ENCODE assay signal across 9 mouse cellular contexts in the genomic region with DNA sequence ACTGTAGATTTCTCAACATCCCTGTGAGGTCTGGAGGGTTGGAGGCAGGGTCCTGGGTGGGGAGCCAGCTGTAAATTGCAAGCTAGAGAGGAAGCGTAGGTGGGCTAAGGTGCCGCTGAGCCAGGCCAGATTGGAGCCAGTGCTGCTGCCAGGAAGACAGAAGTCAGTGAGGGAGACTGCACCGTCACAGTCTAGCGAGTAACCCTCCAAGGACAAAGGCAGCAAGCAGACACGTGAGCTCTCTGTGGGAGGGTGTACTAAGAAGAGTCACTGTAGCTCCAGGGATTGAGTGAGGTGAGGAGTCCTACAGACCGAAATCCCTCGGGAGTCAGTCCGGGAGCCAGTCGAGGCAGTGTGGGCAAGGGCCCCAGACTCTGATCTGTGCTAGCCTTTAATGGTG. TPM values are rescaled to one million over a fixed set of nuclear protein-coding genes. Genes with fewer than 3 reads are reported as not detected.
A peak's percentile ranks its signal among the peaks of the same experiment; 100 is the strongest.
DNase-seq lines count a peak whose midpoint lies in the region; ATAC-seq and TF ChIP-seq lines count a peak whose summit lies in the region.
"Had no signal": no experiment of that assay in that cellular context is flagged by ENCODE, and none has a peak within 500 bp of the region (broad histone marks: within the 10 kb centered on the region; RNA-seq: fewer than 3 reads in every experiment).

No protein-coding gene starts in this region.

- no peak for TF ChIP-seq CTCF in left cerebral cortex, adult 2 months (IDR thresholded peaks at IDR 0.05)

- peak overlapping the region; percentile 76 for H3K27ac ChIP-seq in left cerebral cortex, adult 2 months
- H3K27ac ChIP-seq in kidney, embryonic 14.5 days (ENCODE audit: low read depth, low read length), result no peak overlapping the region
- H3K27ac ChIP-seq in intestine, embryonic 15.5 days, result no peak overlapping the region

- 48% methylated on average over 9 of the region's 9 CpGs for WGBS in kidney, embryonic 14.5 days
- 87% methylated on average over 9 of the region's 9 CpGs for WGBS in intestine, embryonic 15.5 days

- no peak overlapping the region for H3K4me2 ChIP-seq in kidney, embryonic 14.5 days (replicated peaks; ENCODE audit: low read depth, low read length)
- H3K4me2 ChIP-seq in intestine, embryonic 15.5 days (replicated peaks), result no peak overlapping the region

- intact Hi-C loops in left cerebral cortex, adult 2 months (cut with DNase I), result no loop called here
- intact Hi-C loops in left cerebral cortex, postnatal 4 days (cut with DNase I), result no loop called here

- peak; percentile 16; the same call in 1 of the 2 replicates for ATAC-seq in kidney, embryonic 14.5 days (ENCODE audit: low FRiP score, low TSS enrichment)
- no peak for ATAC-seq in intestine, embryonic 15.5 days

- no peak overlapping the region for H3K4me3 ChIP-seq in left cerebral cortex, adult 2 months
- H3K4me3 ChIP-seq in kidney, embryonic 14.5 days (ENCODE audit: low read length), result no peak overlapping the region
- H3K4me3 ChIP-seq in intestine, embryonic 15.5 days (replicated peaks), result no peak overlapping the region

- DNase-seq in left cerebral cortex, adult 2 months (ENCODE audit: extremely low spot score in 1 of 2, low spot score in 2 of 2), result no peak
- no peak for DNase-seq in left cerebral cortex, postnatal 4 days
- peak; percentile 74 for DNase-seq in adrenal gland, postnatal 14 days
- peak; percentile 59 for DNase-seq in cerebellum, adult 9-11 months
- no peak for DNase-seq in MN1 (ENCODE audit: low spot score)
- no peak for DNase-seq in adipocyte (ENCODE audit: low spot score)
- DNase-seq: lung, postnatal 36 days had no signal

- peaks cover 6% of the 10 kb centered on the region; the same call in 1 of the 2 replicates for H3K9me3 ChIP-seq in kidney, embryonic 14.5 days (ENCODE audit: control insufficient read depth, low read length)
- no peaks in the 10 kb centered on the region for H3K9me3 ChIP-seq in intestine, embryonic 15.5 days

- H3K27me3 ChIP-seq in kidney, embryonic 14.5 days (ENCODE audit: control insufficient read depth, insufficient read depth, low read length), result no peaks in the 10 kb centered on the region
- H3K27me3 ChIP-seq in intestine, embryonic 15.5 days (replicated peaks), result no peaks in the 10 kb centered on the region

- peaks cover 23% of the 10 kb centered on the region for H3K4me1 ChIP-seq in kidney, embryonic 14.5 days (ENCODE audit: control insufficient read depth, insufficient read depth, low read length)
- H3K4me1 ChIP-seq in intestine, embryonic 15.5 days (replicated peaks), result peaks cover 25% of the 10 kb centered on the region

- H3K36me3 ChIP-seq in kidney, embryonic 14.5 days (ENCODE audit: control insufficient read depth, insufficient read depth, low read length), result peaks cover 16% of the 10 kb centered on the region; the same call in 1 of the 2 replicates
- H3K36me3 ChIP-seq in intestine, embryonic 15.5 days, result 0 out of 2 replicates have a peak, but pooled peaks cover 7% of the 10 kb centered on the region

- H3K9ac ChIP-seq in kidney, embryonic 14.5 days (ENCODE audit: low read depth, low read length), result 0 out of 2 replicates have a peak overlapping the region, but pooled peaks have one; percentile 28
- H3K9ac ChIP-seq in intestine, embryonic 15.5 days, result no peak overlapping the region

RNA-seq across cellular contexts. Expression of gene Mnt, which starts 10.6 kb away (rescaled TPM):
- 10 to 100 TPM; 32.4 to 37.3 TPM for total RNA-seq in left cerebral cortex, adult 2 months (2021)
- total RNA-seq in left cerebral cortex, postnatal 4 days (2021), result 10 to 100 TPM; 36.7 to 36.8 TPM
- total RNA-seq in adrenal gland, postnatal 14 days (2021), result 22.8 and 29.9 TPM in 2 replicates
- 4.9 and 6.6 TPM in 2 replicates for polyA plus RNA-seq in kidney, embryonic 14.5 days (2014; fragmentation: Nextera tagmentation; extraction: Ambion mirVana)
- 4.8 and 5.0 TPM in 2 replicates for polyA plus RNA-seq in intestine, embryonic 15.5 days (2015; fragmentation: Nextera tagmentation; extraction: Ambion mirVana)

RNA-seq across cellular contexts. Expression of gene Sgsm2, which starts 55.5 kb away (rescaled TPM):
- 10 to 100 TPM; 83.1 to 94.5 TPM for total RNA-seq in left cerebral cortex, adult 2 months (2021)
- 10 to 100 TPM; 65.3 to 72.8 TPM for total RNA-seq in left cerebral cortex, postnatal 4 days (2021)
- 21.3 and 22.4 TPM in 2 replicates for total RNA-seq in adrenal gland, postnatal 14 days (2021)
- 4.4 and 5.7 TPM in 2 replicates for polyA plus RNA-seq in kidney, embryonic 14.5 days (2014; fragmentation: Nextera tagmentation; extraction: Ambion mirVana)
- polyA plus RNA-seq in intestine, embryonic 15.5 days (2015; fragmentation: Nextera tagmentation; extraction: Ambion mirVana), result 5.1 TPM in 2 replicates

RNA-seq across cellular contexts. Expression of gene Tsr1, which starts 56.5 kb away (rescaled TPM):
- 10 to 100 TPM; 28.2 to 34.0 TPM for total RNA-seq in left cerebral cortex, adult 2 months (2021)
- total RNA-seq in left cerebral cortex, postnatal 4 days (2021), result 10 to 100 TPM; 37.7 to 42.4 TPM
- total RNA-seq in adrenal gland, postnatal 14 days (2021), result 42.1 and 44.6 TPM in 2 replicates
- 41.7 and 54.8 TPM in 2 replicates for polyA plus RNA-seq in kidney, embryonic 14.5 days (2014; fragmentation: Nextera tagmentation; extraction: Ambion mirVana)
- 49.6 and 53.5 TPM in 2 replicates for polyA plus RNA-seq in intestine, embryonic 15.5 days (2015; fragmentation: Nextera tagmentation; extraction: Ambion mirVana)

Comparison
In these comparisons a context has a peak if more than half of its experiments do, and no peak if none do; other contexts are left out.
1. DNase-seq: peak in adrenal gland, postnatal 14 days (single experiment) and cerebellum, adult 9-11 months (single experiment); none in left cerebral cortex, adult 2 months (0 of 2), left cerebral cortex, postnatal 4 days (single experiment), MN1 (single experiment) and adipocyte (single experiment).